25 mouse cellular contexts compared by ENCODE assay signal in the genomic region with DNA sequence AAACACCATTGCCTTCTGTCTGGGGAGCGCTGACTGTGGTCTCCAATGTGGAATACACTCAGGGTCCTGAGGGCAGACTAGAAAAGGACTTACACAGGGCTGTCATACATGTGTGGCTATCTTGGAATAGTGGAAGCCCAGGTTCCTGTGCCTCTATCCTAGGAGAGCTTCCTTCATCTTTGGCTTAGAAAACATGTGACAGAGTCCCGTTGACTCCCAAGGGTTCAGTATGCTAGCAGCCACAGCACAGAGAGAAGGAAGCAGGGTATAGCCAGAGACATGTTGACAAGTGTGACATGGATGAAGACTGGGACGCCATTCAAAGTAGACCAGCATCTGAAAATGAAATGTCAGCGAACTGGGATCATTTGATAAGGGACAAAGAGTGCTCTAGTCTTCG. TPM values are rescaled to one million over a fixed set of nuclear protein-coding genes. Genes with fewer than 3 reads are reported as not detected.
"Had no signal": no experiment of that assay in that cellular context is flagged by ENCODE, and none has a peak within 500 bp of the region (broad histone marks: within the 10 kb centered on the region; RNA-seq: fewer than 3 reads in every experiment).

No protein-coding gene starts in this region.

- H3K4me2 ChIP-seq: heart, embryonic 13.5 days; heart, embryonic 15.5 days; hindbrain, embryonic 12.5 days; hindbrain, embryonic 15.5 days; kidney, embryonic 15.5 days; limb, embryonic 13.5 days; limb, embryonic 15.5 days; liver, embryonic 13.5 days; liver, embryonic 15.5 days had no signal

- DNase-seq: gastrocnemius, postnatal 14 days; gastrocnemius, postnatal 36 days; heart, adult 18-20 months; heart, postnatal 14 days; heart, postnatal 36 days; kidney, adult 11 months; kidney, adult 2 months; kidney, adult 9 months; kidney, postnatal 14 days; kidney, postnatal 36 days; layer of hippocampus, adult 9-11 months; layer of hippocampus, postnatal 36 days; liver, embryonic 13.5 days had no signal

- H3K36me3 ChIP-seq: heart, embryonic 10.5 days; heart, embryonic 13.5 days; heart, embryonic 15.5 days; hindbrain, embryonic 12.5 days; hindbrain, embryonic 15.5 days; kidney, embryonic 15.5 days; limb, embryonic 13.5 days; limb, embryonic 15.5 days; liver, embryonic 13.5 days; liver, embryonic 15.5 days had no signal

- ATAC-seq: intestine, embryonic 16.5 days had no signal

- H3K9ac ChIP-seq: heart, embryonic 13.5 days; heart, embryonic 15.5 days; hindbrain, embryonic 12.5 days; hindbrain, embryonic 15.5 days; kidney, embryonic 15.5 days; limb, embryonic 13.5 days; limb, embryonic 15.5 days; liver, embryonic 13.5 days; liver, embryonic 15.5 days had no signal

- H3K4me3 ChIP-seq: heart, embryonic 10.5 days; heart, embryonic 13.5 days; heart, embryonic 15.5 days; hindbrain, embryonic 12.5 days; hindbrain, embryonic 15.5 days; kidney, embryonic 15.5 days; limb, embryonic 13.5 days; limb, embryonic 15.5 days; liver, embryonic 13.5 days; liver, embryonic 15.5 days had no signal

- H3K9me3 ChIP-seq: heart, embryonic 10.5 days; heart, embryonic 13.5 days; heart, embryonic 15.5 days; hindbrain, embryonic 12.5 days; hindbrain, embryonic 15.5 days; kidney, embryonic 15.5 days; limb, embryonic 13.5 days; limb, embryonic 15.5 days; liver, embryonic 13.5 days; liver, embryonic 15.5 days had no signal

- H3K27me3 ChIP-seq: heart, embryonic 13.5 days; heart, embryonic 15.5 days; hindbrain, embryonic 12.5 days; hindbrain, embryonic 15.5 days; kidney, embryonic 15.5 days; limb, embryonic 13.5 days; limb, embryonic 15.5 days; liver, embryonic 13.5 days; liver, embryonic 15.5 days had no signal

- H3K27ac ChIP-seq: heart, embryonic 10.5 days; heart, embryonic 13.5 days; heart, embryonic 15.5 days; hindbrain, embryonic 12.5 days; hindbrain, embryonic 15.5 days; kidney, embryonic 15.5 days; kidney, postnatal 0 days; limb, embryonic 13.5 days; limb, embryonic 15.5 days; liver, embryonic 13.5 days; liver, embryonic 15.5 days had no signal

- H3K4me1 ChIP-seq: heart, embryonic 15.5 days; kidney, embryonic 15.5 days; limb, embryonic 15.5 days; liver, embryonic 13.5 days; liver, embryonic 15.5 days had no signal

RNA-seq across cellular contexts. Expression of a gene that starts 8.3 kb away (rescaled TPM):
- polyA plus RNA-seq: hindbrain, embryonic 15.5 days; intestine, embryonic 14.5 days; limb, embryonic 13.5 days had no signal
